In the genomic region with DNA sequence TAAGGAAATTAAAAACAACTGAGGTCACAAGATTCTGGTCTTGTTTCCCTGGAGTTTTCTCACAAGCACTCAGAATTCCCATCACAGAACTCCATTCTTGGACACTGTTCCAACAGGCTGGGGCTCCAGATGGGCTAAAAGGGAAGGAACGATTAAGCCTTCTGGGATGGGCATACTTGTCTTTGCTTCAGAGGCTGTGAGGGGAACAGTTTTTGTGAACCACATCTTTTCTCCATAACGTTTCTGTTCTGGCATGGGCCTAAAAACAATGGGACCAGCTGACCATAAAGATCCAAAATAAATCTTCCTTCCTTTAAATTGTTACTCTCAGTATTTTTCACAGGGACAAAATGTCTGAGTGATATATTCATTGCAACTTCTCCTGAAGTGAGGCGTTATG, we compare ENCODE assay signal across 24 mouse cellular contexts.
DNase-seq lines count a peak whose midpoint lies in the region; ATAC-seq and TF ChIP-seq lines count a peak whose summit lies in the region.
"Had no signal": no experiment of that assay in that cellular context is flagged by ENCODE, and none has a peak within 500 bp of the region (broad histone marks: within the 10 kb centered on the region; RNA-seq: fewer than 3 reads in every experiment).

No protein-coding gene starts in this region.

- no peaks in the 10 kb centered on the region for H3K27me3 ChIP-seq in lung, postnatal 0 days (replicated peaks; ENCODE audit: insufficient read depth, low read length)
- H3K27me3 ChIP-seq: hindbrain, embryonic 15.5 days; intestine, embryonic 15.5 days; liver, embryonic 13.5 days; megakaryocyte, embryonic 14.5 days; midbrain, embryonic 13.5 days had no signal

- H3K9ac ChIP-seq in lung, postnatal 0 days (replicated peaks; ENCODE audit: low read depth): no peak overlapping the region
- H3K9ac ChIP-seq: hindbrain, embryonic 15.5 days; intestine, embryonic 15.5 days; liver, embryonic 13.5 days; midbrain, embryonic 13.5 days had no signal

- no peaks in the 10 kb centered on the region for H3K9me3 ChIP-seq in lung, postnatal 0 days (ENCODE audit: low read length)
- H3K9me3 ChIP-seq: embryonic facial prominence, embryonic 10.5 days; hindbrain, embryonic 15.5 days; intestine, embryonic 15.5 days; liver, embryonic 13.5 days; midbrain, embryonic 13.5 days had no signal

- H3K36me3 ChIP-seq in lung, postnatal 0 days (ENCODE audit: insufficient read depth, low read length): no peaks in the 10 kb centered on the region
- H3K36me3 ChIP-seq: embryonic facial prominence, embryonic 10.5 days; hindbrain, embryonic 15.5 days; intestine, embryonic 15.5 days; liver, embryonic 13.5 days; midbrain, embryonic 13.5 days had no signal

- 75% methylated on average over 3 of the region's 3 CpGs for WGBS in lung, postnatal 0 days

- intact Hi-C loops in left cerebral cortex, postnatal 4 days (cut with DNase I): no loop called here

- H3K4me2 ChIP-seq in lung, postnatal 0 days (replicated peaks; ENCODE audit: low read depth, low read length): no peak overlapping the region
- H3K4me2 ChIP-seq: heart, embryonic 11.5 days; hindbrain, embryonic 15.5 days; intestine, embryonic 15.5 days; liver, embryonic 13.5 days; midbrain, embryonic 13.5 days had no signal

- H3K4me1 ChIP-seq in lung, postnatal 0 days (ENCODE audit: insufficient read depth, low read depth, low read length): no peaks in the 10 kb centered on the region
- H3K4me1 ChIP-seq: hindbrain, embryonic 15.5 days; intestine, embryonic 15.5 days; liver, embryonic 13.5 days; megakaryocyte, embryonic 14.5 days; midbrain, embryonic 13.5 days had no signal

- TF ChIP-seq CTCF in lung, postnatal 0 days (IDR thresholded peaks at IDR 0.05): no peak

- TF ChIP-seq EP300 in lung, postnatal 0 days (IDR thresholded peaks at IDR 0.05): no peak

- H3K4me3 ChIP-seq in lung, postnatal 0 days (ENCODE audit: low read depth, low read length): no peak overlapping the region
- H3K4me3 ChIP-seq: embryonic facial prominence, embryonic 10.5 days; hindbrain, embryonic 15.5 days; intestine, embryonic 15.5 days; liver, embryonic 13.5 days; megakaryocyte, embryonic 14.5 days; midbrain, embryonic 13.5 days had no signal

- ATAC-seq in lung, postnatal 0 days: no peak
- ATAC-seq: intestine, embryonic 15.5 days; midbrain, embryonic 13.5 days had no signal

- peak; percentile 31 for DNase-seq in left cerebral cortex, adult 11 months (ENCODE audit: low spot score)
- DNase-seq in left cerebral cortex, postnatal 4 days: no peak
- DNase-seq in layer of hippocampus, adult 18-20 months (ENCODE audit: low spot score in 2 of 2): peak; percentile 28 to 60
- DNase-seq in left cerebral cortex, adult 18-20 months (ENCODE audit: low spot score in 2 of 2): peak; percentile 51 to 53
- DNase-seq in right cerebral cortex, postnatal 10 days (ENCODE audit: low spot score in 2 of 2): peak; percentile 62 to 64
- no peak for DNase-seq in retina, embryonic 14.5 days (ENCODE audit: low spot score)
- DNase-seq in lung, postnatal 0 days (ENCODE audit: low spot score): no peak
- no peak for DNase-seq in adrenal gland, postnatal 10 days
- DNase-seq: adrenal gland, adult 8-10 months; B cell, adult 2 months; cerebellum, adult 11 months; cerebellum, postnatal 10 days; gastrocnemius, postnatal 10 days; heart, adult 11 months; kidney, postnatal 36 days; liver, embryonic 13.5 days; lung, adult 2 months; thymus, postnatal 14 days had no signal

- H3K27ac ChIP-seq in lung, postnatal 0 days (ENCODE audit: low read length): no peak overlapping the region
- H3K27ac ChIP-seq: embryonic facial prominence, embryonic 10.5 days; hindbrain, embryonic 15.5 days; intestine, embryonic 15.5 days; liver, embryonic 13.5 days; midbrain, embryonic 13.5 days had no signal

Comparison
In these comparisons a context has a peak if more than half of its experiments do, and no peak if none do; other contexts are left out.
1. DNase-seq: peak in left cerebral cortex, adult 11 months (single experiment), layer of hippocampus, adult 18-20 months (2 of 2), left cerebral cortex, adult 18-20 months (2 of 2) and right cerebral cortex, postnatal 10 days (2 of 2); none in left cerebral cortex, postnatal 4 days (single experiment), retina, embryonic 14.5 days (single experiment), lung, postnatal 0 days (single experiment) and adrenal gland, postnatal 10 days (single experiment).